Mouse (Mus musculus) forebrain, embryonic 14.5 days (tissue): Measurements from ENCODE around the gene Naa80. TPM values are rescaled to one million over a fixed set of nuclear protein-coding genes. Genes with fewer than 3 reads are reported as not detected.
A peak's percentile ranks its signal among the peaks of the same experiment; 100 is the strongest.
"Not testable (repeated sequence)": the region's sequence is repeated elsewhere in the genome, so short reads cannot be mapped to it uniquely, and the experiment has no call there.

ENCODE experiments used
- ATAC-seq: fragments of 200-750 bp; cut with Nextera tagmentation; 2 replicates; pipeline ENCODE4 v1.8.0; 2017; ENCODE audit warnings: mild to moderate bottlenecking, moderate library complexity
- DNase-seq: peaks from one replicate; pipeline ENCODE4 v3.0.0-alpha.2; 2015; ENCODE audit warnings: low spot score
- H3K27ac ChIP-seq: fragments of 300-500 bp; sonication (generic); 2 replicates; pipeline ENCODE4 v1.5.1; 2014; ENCODE audit warnings: low read depth, mild to moderate bottlenecking, control low read depth, low read length, moderate library complexity
- H3K27me3 ChIP-seq: fragments of 300-500 bp; sonication (generic); replicated peaks from 2 replicates; pipeline ENCODE4 v1.6.1; 2014; ENCODE audit warnings: low read length, control low read depth, mixed read lengths; ENCODE audit not compliant: control insufficient read depth, insufficient read depth
- H3K36me3 ChIP-seq: fragments of 300-500 bp; sonication (generic); 2 replicates; pipeline ENCODE4 v1.6.1; 2014; ENCODE audit warnings: low read length, control low read depth; ENCODE audit not compliant: control insufficient read depth, insufficient read depth
- H3K4me1 ChIP-seq: fragments of 300-500 bp; sonication (generic); 2 replicates; pipeline ENCODE4 v1.6.1; 2014; ENCODE audit warnings: antibody characterized with exemption, low read length, control low read depth; ENCODE audit not compliant: control insufficient read depth, insufficient read depth
- H3K4me2 ChIP-seq: fragments of 300-500 bp; sonication (generic); 2 replicates; pipeline ENCODE4 v1.6.1; 2014; ENCODE audit warnings: mild to moderate bottlenecking, control low read depth, low read length
- H3K4me3 ChIP-seq: fragments of 300-500 bp; sonication (generic); 2 replicates; pipeline ENCODE4 v1.5.1; 2014; ENCODE audit warnings: low read depth, low read length, control low read depth
- H3K9ac ChIP-seq: fragments of 300-500 bp; sonication (generic); 2 replicates; pipeline ENCODE4 v1.6.1; 2014; ENCODE audit warnings: mild to moderate bottlenecking, low read length, control low read depth, moderate library complexity
- H3K9me3 ChIP-seq: fragments of 300-500 bp; sonication (generic); replicated peaks from 2 replicates; pipeline ENCODE4 v1.6.1; 2016; ENCODE audit warnings: low read length, control low read depth, mixed read lengths; ENCODE audit not compliant: control insufficient read depth
- WGBS: fragments of 180-500 bp; shearing (Covaris S2); extraction: QIAGEN DNeasy Blood & Tissue Kit; methylation state at CpG from one replicate; pipeline ENCODE4 v1.1.7; 2014; 5-methylcytosine and 5-hydroxymethylcytosine counted together
- polyA plus RNA-seq: library from polyadenylated mRNA; unstranded; fragments of >200 nt; fragmentation: Nextera tagmentation; extraction: Ambion mirVana; gene quantifications from 2 replicates; pipeline ENCODE4 v1.2.1, GENCODE M21; 2014

The Naa80 gene
- polyA plus RNA-seq, 1 experiment from 2014 or later: 18.7 TPM

GRCm38 (mm10) chr9:107573774-107574173 is 4.9 kb upstream of the Naa80 start:
- not testable (repeated sequence) for H3K27me3 ChIP-seq, DNase-seq, H3K9me3 ChIP-seq, H3K4me2 ChIP-seq, H3K9ac ChIP-seq, H3K27ac ChIP-seq, ATAC-seq, H3K4me3 ChIP-seq
- Histone ChIP-seq H3K36me3 (peaks cover 39% of the 10 kb centered on the region), H3K4me1 (peaks cover 15% of the 10 kb centered on the region)
- WGBS: 80% methylated on average over 6 of the region's 6 CpGs

- no peak for DNase-seq
- no peak for ATAC-seq
- Histone ChIP-seq H3K36me3 (peaks cover 37% of the 10 kb centered on the region), H3K4me3 (no peak overlapping the region), H3K9ac (no peak overlapping the region), H3K27me3 (no peaks in the 10 kb centered on the region), H3K4me2 (no peak overlapping the region), H3K4me1 (peaks cover 13% of the 10 kb centered on the region), H3K27ac (no peak overlapping the region), H3K9me3 (no peaks in the 10 kb centered on the region)
- WGBS: 87% methylated on average over 14 of the region's 14 CpGs
Measured at GRCm38 (mm10) chr9:107575579-107576356, 2.9 kb upstream of the Naa80 start.

- Histone ChIP-seq H3K27ac (peak within 1 kb of the TSS; percentile 58; the same call in 1 of the 2 replicates), H3K4me2 (peak within 1 kb of the TSS; percentile 46), H3K9me3 (no peaks in the 10 kb centered on the region), H3K4me1 (peaks cover 13% of the 10 kb centered on the region), H3K36me3 (peaks cover 29% of the 10 kb centered on the region), H3K4me3 (0 out of 2 replicates have a peak within 1 kb of the TSS, but pooled peaks have one; percentile 11), H3K27me3 (no peaks in the 10 kb centered on the region), H3K9ac (peak within 1 kb of the TSS; percentile 38; the same call in 1 of the 2 replicates)
- peak; percentile 69 for ATAC-seq
- DNase-seq: peak; percentile 82
- WGBS: 26% methylated on average over 16 of the region's 16 CpGs
Measured at GRCm38 (mm10) chr9:107576357-107577107, 2.2 kb upstream of the Naa80 start, which contains the start of gene Hyal1. Gene Hyal1 (plus strand): TSS chr9:107576927.

- H3K9me3 ChIP-seq: no peaks in the 10 kb centered on the region
- ATAC-seq: no peak
- no peak for DNase-seq
- H3K27me3 ChIP-seq: no peaks in the 10 kb centered on the region
- H3K4me2 ChIP-seq: no peak overlapping the region
- no peak overlapping the region for H3K27ac ChIP-seq
- H3K9ac ChIP-seq: no peak overlapping the region
- WGBS: 93% methylated on average over 10 of the region's 10 CpGs
- H3K4me3 ChIP-seq: no peak overlapping the region
- peaks cover 13% of the 10 kb centered on the region for H3K4me1 ChIP-seq
- H3K36me3 ChIP-seq: peaks cover 18% of the 10 kb centered on the region
Measured at GRCm38 (mm10) chr9:107577871-107578270, 816 bp upstream of the Naa80 start.

- Histone ChIP-seq H3K4me1 (peaks cover 13% of the 10 kb centered on the region), H3K9ac (0 out of 2 replicates have a peak overlapping the region, but pooled peaks have one; percentile 21), H3K36me3 (peaks cover 16% of the 10 kb centered on the region; the same call in 1 of the 2 replicates), H3K9me3 (no peaks in the 10 kb centered on the region), H3K27ac (peak overlapping the region; percentile 11; the same call in 1 of the 2 replicates), H3K4me3 (no peak overlapping the region), H3K27me3 (no peaks in the 10 kb centered on the region), H3K4me2 (no peak overlapping the region)
- peak; percentile 32 for DNase-seq
- 94% methylated on average over 14 of the region's 14 CpGs for WGBS
- ATAC-seq: no peak
Measured at GRCm38 (mm10) chr9:107579023-107579900, 575 bp downstream of the Naa80 start.

GRCm38 (mm10) chr9:107580501-107581317 is 2.0 kb downstream of the Naa80 start, which contains the start of gene Hyal3:
Gene Hyal3 (plus strand): TSS chr9:107580818.
- peaks cover 13% of the 10 kb centered on the region for H3K4me1 ChIP-seq
- no peaks in the 10 kb centered on the region for H3K9me3 ChIP-seq
- H3K27ac ChIP-seq: peak within 1 kb of the TSS; percentile 74
- H3K9ac ChIP-seq: peak within 1 kb of the TSS; percentile 60
- H3K4me2 ChIP-seq: peak within 1 kb of the TSS; percentile 71
- H3K36me3 ChIP-seq: peaks cover 11% of the 10 kb centered on the region; the same call in 1 of the 2 replicates
- ATAC-seq (peak; percentile 87), DNase-seq (peak; percentile 95)
- no peaks in the 10 kb centered on the region for H3K27me3 ChIP-seq
- WGBS: 1% methylated on average over 32 of the region's 32 CpGs
- H3K4me3 ChIP-seq: peak within 1 kb of the TSS; percentile 58

DNA sequence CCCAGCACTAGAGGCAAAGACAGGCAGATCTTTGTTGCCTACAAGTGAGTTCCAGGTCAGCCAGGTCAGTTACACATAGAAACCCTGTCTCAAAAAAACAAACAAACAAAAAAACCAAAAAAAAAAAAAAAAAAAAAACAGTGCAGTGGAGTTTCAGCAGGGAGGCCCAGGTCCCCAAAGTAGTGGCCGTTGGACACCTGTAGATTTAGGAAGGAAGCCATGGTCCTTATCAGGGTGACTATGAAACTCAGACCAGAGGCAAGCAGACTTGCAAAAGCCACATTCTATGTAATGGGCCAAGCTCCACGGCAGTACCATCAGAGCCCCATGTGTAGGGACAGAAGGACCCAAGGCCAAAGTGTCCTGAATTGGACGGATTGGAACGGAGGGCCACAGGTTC is 2.9 kb downstream of the Naa80 start:
- DNase-seq (no peak), ATAC-seq (no peak)
- Histone ChIP-seq H3K27me3 (no peaks in the 10 kb centered on the region), H3K9me3 (no peaks in the 10 kb centered on the region), H3K27ac (no peak overlapping the region; the same call in 1 of the 2 replicates), H3K4me3 (peak overlapping the region; percentile 58), H3K4me2 (peak overlapping the region; percentile 71), H3K36me3 (peaks cover 11% of the 10 kb centered on the region; the same call in 1 of the 2 replicates), H3K9ac (peak overlapping the region; percentile 60), H3K4me1 (peaks cover 13% of the 10 kb centered on the region)
- WGBS: 76% methylated on average over 4 of the region's 4 CpGs
